Mouse (Mus musculus) liver, embryonic 15.5 days (tissue): ENCODE data around the gene Map3k7cl. TPM values are rescaled to one million over a fixed set of nuclear protein-coding genes. Genes with fewer than 3 reads are reported as not detected.

Experiments
- ATAC-seq: fragments of 200-750 bp; cut with Nextera tagmentation; 2 replicates; pipeline ENCODE4 v1.8.0; 2017; ENCODE audit warnings: moderate number of reproducible peaks, mild to moderate bottlenecking, moderate library complexity; ENCODE audit not compliant: insufficient read depth
- H3K27ac ChIP-seq: fragments of 300-500 bp; sonication (generic); replicated peaks from 2 replicates; pipeline ENCODE4 v1.5.1; 2015; ENCODE audit warnings: mild to moderate bottlenecking, inconsistent platforms
- H3K27me3 ChIP-seq: fragments of 300-500 bp; sonication (generic); 2 replicates; pipeline ENCODE4 v1.6.1; 2015; ENCODE audit warnings: mild to moderate bottlenecking, inconsistent platforms
- H3K36me3 ChIP-seq: fragments of 300-500 bp; sonication (generic); replicated peaks from 2 replicates; pipeline ENCODE4 v1.6.1; 2015; ENCODE audit warnings: moderate library complexity, mild to moderate bottlenecking, inconsistent platforms
- H3K4me1 ChIP-seq: fragments of 300-500 bp; sonication (generic); replicated peaks from 2 replicates; pipeline ENCODE4 v1.6.1; 2015; ENCODE audit warnings: inconsistent platforms
- H3K4me2 ChIP-seq: fragments of 300-500 bp; sonication (generic); 2 replicates; pipeline ENCODE4 v1.6.1; 2015; ENCODE audit warnings: moderate library complexity, mild to moderate bottlenecking, inconsistent platforms
- H3K4me3 ChIP-seq: fragments of 300-500 bp; sonication (generic); replicated peaks from 2 replicates; pipeline ENCODE4 v1.5.1; 2015; ENCODE audit warnings: mild to moderate bottlenecking, inconsistent platforms
- H3K9ac ChIP-seq: fragments of 300-500 bp; sonication (generic); 2 replicates; pipeline ENCODE4 v1.6.1; 2015; ENCODE audit warnings: moderate library complexity, mild to moderate bottlenecking, inconsistent platforms
- H3K9me3 ChIP-seq: fragments of 300-500 bp; sonication (generic); replicated peaks from 2 replicates; pipeline ENCODE4 v1.6.1; 2016; ENCODE audit warnings: inconsistent platforms
- WGBS: fragments of 180-500 bp; shearing (Covaris S2); methylation state at CpG from one replicate; pipeline ENCODE4 v1.1.7; 2015; ENCODE audit warnings: mixed read lengths; ENCODE audit not compliant: insufficient replicate concordance; 5-methylcytosine and 5-hydroxymethylcytosine counted together
- polyA plus RNA-seq: library from polyadenylated mRNA; unstranded; fragments of >200 nt; fragmentation: Nextera tagmentation; extraction: Ambion mirVana; gene quantifications from 2 replicates; pipeline ENCODE4 v1.2.1, GENCODE M21; 2015

The Map3k7cl gene
- not detected in 2 replicates for polyA plus RNA-seq

DNA sequence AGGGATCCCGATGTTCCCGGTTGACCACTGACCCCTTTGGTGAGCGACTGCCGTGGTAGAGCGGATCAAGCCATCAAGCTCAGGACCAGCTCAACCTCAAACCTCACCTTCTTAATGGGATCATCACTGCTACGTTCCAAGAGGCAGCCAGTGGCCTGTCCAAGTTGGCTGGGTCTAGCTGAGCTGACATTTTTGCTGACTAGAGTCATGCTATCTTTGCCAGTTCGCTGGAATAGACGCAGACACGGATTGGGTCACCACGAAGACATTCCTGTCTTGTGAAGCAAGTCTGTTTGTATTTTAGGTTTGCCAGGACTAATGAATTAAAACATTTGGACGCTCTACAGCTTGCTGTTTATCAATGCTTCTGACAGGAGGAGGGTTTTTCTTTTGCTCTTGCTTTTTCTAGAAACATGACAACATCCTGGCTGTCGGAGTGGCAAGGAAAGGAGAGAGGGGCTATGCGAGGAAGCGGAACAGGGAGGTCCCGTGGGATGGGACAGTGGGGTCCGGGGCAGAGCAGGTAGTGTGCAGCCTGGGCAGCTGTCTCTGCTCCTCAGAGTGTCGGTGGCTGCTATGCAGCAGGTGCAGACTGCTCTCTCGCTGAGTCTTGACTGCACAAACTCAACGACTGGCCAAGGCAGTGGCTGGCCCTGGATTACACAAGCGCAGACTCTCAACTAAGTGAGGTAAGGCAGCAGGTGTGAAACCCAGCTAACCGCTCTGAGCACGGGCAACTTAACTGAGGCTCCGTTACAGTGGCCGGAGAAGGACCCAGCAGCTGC is at the start of gene Map3k7cl:
Map3k7cl (plus strand) TSS at position 424 of the 785 bp plus-strand sequence.
- Histone ChIP-seq H3K27me3 (no peaks in the 10 kb centered on the region), H3K4me3 (no peak within 1 kb of the TSS), H3K36me3 (no peaks in the 10 kb centered on the region), H3K9me3 (no peaks in the 10 kb centered on the region), H3K27ac (no peak within 1 kb of the TSS), H3K4me2 (no peak within 1 kb of the TSS), H3K9ac (no peak within 1 kb of the TSS), H3K4me1 (no peaks in the 10 kb centered on the region)
- no peak for ATAC-seq
- 75% methylated on average over 24 of the region's 24 CpGs for WGBS

DNA sequence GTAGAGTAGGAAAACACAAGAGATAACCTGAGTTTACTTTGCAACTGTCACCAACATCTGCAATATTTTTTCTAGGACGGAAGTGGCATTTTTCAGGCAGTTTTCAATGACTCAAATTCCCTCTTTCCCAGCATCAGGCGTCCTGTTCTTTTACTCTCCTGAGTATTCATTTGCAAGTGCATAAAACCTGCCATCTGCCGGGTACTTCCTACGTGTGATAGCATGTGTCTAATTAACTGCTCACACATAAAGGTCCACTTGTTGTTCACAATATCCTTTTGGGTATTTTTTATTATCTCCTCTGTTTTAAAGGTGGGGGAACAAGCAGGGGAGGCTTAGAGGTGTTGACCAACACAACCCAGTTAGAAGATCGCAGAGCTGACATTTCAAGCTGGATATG is 41.4 kb upstream of the Map3k7cl start:
- 65% methylated on average over 5 of the region's 5 CpGs for WGBS

DNA sequence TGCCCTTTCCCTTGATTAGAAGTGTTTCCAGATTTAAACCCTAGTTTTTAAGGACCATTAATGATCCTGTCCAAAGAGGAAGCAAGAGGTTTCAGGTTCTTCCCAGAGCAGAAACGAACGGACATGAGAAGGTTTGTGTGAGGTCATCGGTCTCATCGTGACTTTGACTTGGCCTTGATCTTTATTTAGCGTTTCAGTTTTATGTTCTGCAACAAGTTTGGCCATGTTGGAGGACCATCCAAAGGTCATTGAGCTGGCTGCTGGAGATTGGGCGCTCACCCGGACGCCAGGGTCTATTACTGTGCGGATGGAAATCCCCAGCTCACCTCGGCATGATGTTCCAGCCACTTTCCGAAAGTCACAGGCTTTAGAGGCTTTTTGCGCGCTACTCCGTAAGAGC is 40.8 kb upstream of the Map3k7cl start:
- 79% methylated on average over 14 of the region's 14 CpGs for WGBS

More for the DNA sequence above, 41.4 kb upstream of the Map3k7cl start:
- no peaks in the 10 kb centered on the region for H3K9me3 ChIP-seq
- no peaks in the 10 kb centered on the region for H3K27me3 ChIP-seq
- H3K4me3 ChIP-seq = no peak overlapping the region
- H3K9ac ChIP-seq = no peak overlapping the region
- no peaks in the 10 kb centered on the region for H3K4me1 ChIP-seq
- H3K27ac ChIP-seq = no peak overlapping the region
- no peak overlapping the region for H3K4me2 ChIP-seq
- no peak for ATAC-seq
- H3K36me3 ChIP-seq = no peaks in the 10 kb centered on the region

DNA sequence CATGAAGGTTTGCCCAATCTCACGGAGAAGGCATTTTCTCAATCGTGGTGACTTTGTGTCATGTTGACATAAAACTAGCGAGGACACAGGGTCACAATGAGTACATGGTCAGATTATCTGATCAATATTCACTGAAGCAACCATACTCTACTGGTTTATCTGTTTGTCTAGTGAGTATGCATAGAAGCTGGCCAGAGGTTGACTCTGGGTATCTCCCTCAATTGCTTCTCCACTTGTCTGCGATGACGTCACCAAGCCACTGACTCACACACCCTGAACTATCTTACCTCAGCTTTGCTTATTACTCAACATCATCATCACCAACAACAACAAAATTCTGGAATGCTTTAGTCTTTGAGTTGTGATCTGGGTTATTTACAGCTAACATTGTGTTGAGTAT is 28.9 kb upstream of the Map3k7cl start:
- WGBS = 56% methylated on average over 5 of the region's 5 CpGs
- ATAC-seq = peak; percentile 79

More for the DNA sequence above, 40.8 kb upstream of the Map3k7cl start:
- H3K36me3 ChIP-seq = no peaks in the 10 kb centered on the region
- no peaks in the 10 kb centered on the region for H3K9me3 ChIP-seq
- no peak overlapping the region for H3K9ac ChIP-seq
- H3K4me1 ChIP-seq = no peaks in the 10 kb centered on the region
- no peaks in the 10 kb centered on the region for H3K27me3 ChIP-seq
- H3K27ac ChIP-seq = no peak overlapping the region
- H3K4me3 ChIP-seq = no peak overlapping the region
- no peak for ATAC-seq
- no peak overlapping the region for H3K4me2 ChIP-seq

DNA sequence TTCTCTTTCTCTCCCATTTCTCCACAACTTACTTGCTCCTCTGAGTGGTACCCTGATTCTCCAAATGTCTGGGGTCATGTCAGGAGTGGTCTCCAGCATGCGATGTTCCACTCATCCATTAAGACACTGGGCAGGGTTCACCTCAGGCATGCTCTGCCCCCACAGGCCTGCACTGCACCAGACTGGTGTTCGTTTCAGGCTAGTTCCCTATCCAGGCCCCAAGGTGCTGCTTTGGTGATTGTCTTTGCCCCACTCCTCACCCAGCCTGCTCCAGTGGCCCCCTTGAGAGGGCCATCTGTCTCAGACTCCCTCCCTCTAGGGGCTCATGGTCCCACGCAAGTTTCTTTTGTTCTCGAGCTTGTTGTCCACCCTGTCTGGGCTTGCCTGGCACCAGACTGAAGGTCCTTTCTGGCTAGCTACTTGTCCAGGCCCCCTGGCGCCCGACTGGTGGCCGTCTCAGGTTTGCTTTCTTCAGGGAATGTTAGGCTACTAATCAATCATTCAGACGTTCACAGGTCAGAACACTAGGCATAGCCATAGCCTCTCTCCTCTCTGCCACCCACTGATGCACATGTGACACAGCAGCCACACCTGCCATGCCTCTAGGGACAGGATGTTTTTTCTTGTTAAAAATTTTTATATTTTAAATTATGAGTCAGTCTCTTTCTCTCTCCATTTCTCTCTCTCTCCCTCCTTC is 25.4 kb upstream of the Map3k7cl start:
- no peak for ATAC-seq
- H3K36me3 ChIP-seq = no peaks in the 10 kb centered on the region
- H3K4me1 ChIP-seq = no peaks in the 10 kb centered on the region; the same call in 1 of the 2 replicates
- no peak overlapping the region for H3K4me3 ChIP-seq
- no peak overlapping the region for H3K9ac ChIP-seq
- WGBS = 44% methylated on average over 8 of the region's 8 CpGs
- no peak overlapping the region for H3K27ac ChIP-seq
- H3K4me2 ChIP-seq = no peak overlapping the region
- H3K27me3 ChIP-seq = no peaks in the 10 kb centered on the region
- no peaks in the 10 kb centered on the region for H3K9me3 ChIP-seq

More for the DNA sequence above, 28.9 kb upstream of the Map3k7cl start:
- no peaks in the 10 kb centered on the region for H3K36me3 ChIP-seq
- H3K4me3 ChIP-seq = no peak overlapping the region
- no peaks in the 10 kb centered on the region; the same call in 1 of the 2 replicates for H3K4me1 ChIP-seq
- no peak overlapping the region for H3K9ac ChIP-seq
- no peaks in the 10 kb centered on the region for H3K9me3 ChIP-seq
- no peaks in the 10 kb centered on the region for H3K27me3 ChIP-seq
- H3K27ac ChIP-seq = no peak overlapping the region
- no peak overlapping the region for H3K4me2 ChIP-seq

DNA sequence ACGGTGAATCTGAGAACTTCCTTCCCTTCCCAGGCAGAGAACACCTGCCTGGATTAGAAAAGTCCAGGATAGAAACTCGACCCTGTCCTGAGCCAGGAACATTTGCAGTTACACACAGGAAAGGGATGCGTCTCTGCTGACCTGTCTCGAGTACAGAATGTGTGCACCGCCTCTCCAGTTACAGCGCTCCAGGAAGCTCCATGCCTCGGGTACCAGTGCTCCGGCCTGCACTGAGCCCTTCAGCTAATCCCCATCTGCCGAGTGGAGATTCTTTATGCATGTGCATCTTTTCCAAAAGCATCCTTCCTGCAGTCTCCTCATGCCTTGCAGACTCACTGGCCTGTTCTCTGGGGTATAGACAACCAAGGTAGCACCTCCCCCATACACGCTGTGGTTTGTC is 24.4 kb upstream of the Map3k7cl start:
- no peak overlapping the region for H3K9ac ChIP-seq
- no peak overlapping the region for H3K4me2 ChIP-seq
- no peak overlapping the region for H3K4me3 ChIP-seq
- no peak for ATAC-seq
- no peak overlapping the region for H3K27ac ChIP-seq
- H3K4me1 ChIP-seq = no peaks in the 10 kb centered on the region; the same call in 1 of the 2 replicates
- no peaks in the 10 kb centered on the region for H3K9me3 ChIP-seq
- H3K27me3 ChIP-seq = no peaks in the 10 kb centered on the region
- H3K36me3 ChIP-seq = no peaks in the 10 kb centered on the region
- WGBS = 68% methylated on average over 10 of the region's 10 CpGs

DNA sequence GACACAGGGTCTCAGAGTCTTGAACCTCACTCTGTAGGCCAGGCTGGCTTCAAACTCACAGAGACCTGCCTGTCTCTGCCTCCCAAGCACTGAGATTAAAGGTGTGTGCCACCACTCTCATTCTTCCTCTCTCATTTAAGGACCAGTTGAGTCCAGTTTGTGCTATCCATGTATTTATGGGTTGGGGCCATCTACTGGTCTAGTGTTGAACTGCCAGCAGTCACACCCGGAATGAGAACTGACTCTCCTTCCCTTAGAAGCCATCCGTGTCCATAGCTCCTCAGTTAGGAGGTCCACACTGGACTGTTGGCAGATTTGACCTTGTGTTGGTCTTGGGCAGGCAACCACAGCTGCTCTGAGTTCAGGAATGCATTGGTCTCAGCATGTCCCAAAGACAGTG is 4.8 kb upstream of the Map3k7cl start:
- no peak overlapping the region for H3K4me2 ChIP-seq
- H3K9me3 ChIP-seq = no peaks in the 10 kb centered on the region
- H3K27ac ChIP-seq = no peak overlapping the region
- ATAC-seq = no peak
- no peaks in the 10 kb centered on the region for H3K27me3 ChIP-seq
- H3K4me1 ChIP-seq = no peaks in the 10 kb centered on the region
- 32% methylated on average over 2 of the region's 2 CpGs for WGBS
- no peak overlapping the region for H3K4me3 ChIP-seq
- H3K9ac ChIP-seq = no peak overlapping the region
- H3K36me3 ChIP-seq = no peaks in the 10 kb centered on the region

DNA sequence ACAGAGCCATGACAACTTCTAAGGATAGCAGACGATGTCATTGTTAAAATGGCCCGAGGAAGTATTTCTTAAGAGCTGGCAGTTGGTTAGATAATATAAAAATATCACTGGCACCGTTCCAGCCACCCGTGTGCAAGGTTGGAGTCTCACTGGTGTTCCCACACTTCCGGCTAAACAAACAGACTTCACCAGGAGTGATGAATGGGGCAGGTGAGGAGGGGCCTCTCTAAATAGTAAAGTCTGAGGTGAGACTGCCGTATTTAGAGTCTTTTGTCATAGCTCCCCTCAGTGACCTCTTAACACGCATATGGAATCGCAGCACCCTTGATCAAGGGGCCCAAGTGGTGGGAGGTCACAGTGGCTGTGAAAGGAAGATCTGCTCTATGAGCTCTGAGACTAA is 3.2 kb downstream of the Map3k7cl start:
- H3K4me2 ChIP-seq = no peak overlapping the region
- no peaks in the 10 kb centered on the region for H3K27me3 ChIP-seq
- ATAC-seq = no peak
- no peaks in the 10 kb centered on the region for H3K9me3 ChIP-seq
- no peak overlapping the region for H3K4me3 ChIP-seq
- no peak overlapping the region for H3K27ac ChIP-seq
- no peaks in the 10 kb centered on the region for H3K36me3 ChIP-seq
- H3K9ac ChIP-seq = no peak overlapping the region
- WGBS = 51% methylated on average over 8 of the region's 8 CpGs
- H3K4me1 ChIP-seq = no peaks in the 10 kb centered on the region

DNA sequence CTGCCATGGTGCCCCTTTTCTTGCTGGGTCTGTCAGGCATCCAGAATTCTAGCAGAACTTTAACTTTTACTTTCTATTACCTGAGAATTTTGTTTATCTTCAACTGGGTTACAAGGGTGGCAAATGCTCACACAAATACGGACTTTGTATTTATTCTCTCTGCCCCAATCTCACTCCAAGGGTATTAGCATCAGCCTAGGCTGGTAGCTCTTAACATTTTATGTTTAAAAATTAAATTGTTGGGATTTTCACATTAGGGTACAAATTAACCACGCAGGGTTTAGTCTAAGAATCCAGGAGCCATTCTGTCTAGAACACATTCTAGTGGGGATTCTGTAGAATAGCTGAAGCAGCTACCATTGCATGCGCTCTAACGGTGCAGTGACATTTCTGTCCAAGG is 8.4 kb downstream of the Map3k7cl start:
- Histone ChIP-seq H3K4me2 (no peak overlapping the region), H3K27ac (no peak overlapping the region), H3K27me3 (no peaks in the 10 kb centered on the region), H3K36me3 (no peaks in the 10 kb centered on the region), H3K4me1 (no peaks in the 10 kb centered on the region), H3K4me3 (no peak overlapping the region), H3K9ac (no peak overlapping the region), H3K9me3 (no peaks in the 10 kb centered on the region)
- ATAC-seq = no peak
- 70% methylated on average over 4 of the region's 4 CpGs for WGBS

DNA sequence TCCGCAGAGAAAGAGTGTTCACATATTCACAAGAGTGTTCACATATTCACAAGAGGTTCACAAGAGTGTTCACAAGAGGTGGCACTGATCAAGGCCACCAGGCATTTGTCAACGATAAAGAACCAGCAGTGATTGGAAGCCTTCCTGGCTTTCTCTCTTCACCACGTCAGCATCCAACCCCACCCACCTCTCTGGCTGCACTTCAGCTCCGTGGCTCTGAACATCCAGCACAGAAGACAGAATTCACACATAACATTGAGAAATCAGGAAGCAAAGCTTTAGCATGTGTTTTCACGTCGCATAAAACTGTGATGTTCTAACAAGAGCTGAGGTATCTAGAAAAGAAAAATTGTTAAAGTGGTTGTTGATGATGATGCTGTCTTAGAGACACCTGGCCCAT is 10.4 kb downstream of the Map3k7cl start:
- Histone ChIP-seq H3K4me1 (no peaks in the 10 kb centered on the region), H3K27me3 (no peaks in the 10 kb centered on the region), H3K4me3 (no peak overlapping the region), H3K36me3 (no peaks in the 10 kb centered on the region), H3K9ac (no peak overlapping the region), H3K27ac (no peak overlapping the region), H3K4me2 (no peak overlapping the region), H3K9me3 (no peaks in the 10 kb centered on the region)
- 60% methylated on average over 6 of the region's 6 CpGs for WGBS
- ATAC-seq = no peak

DNA sequence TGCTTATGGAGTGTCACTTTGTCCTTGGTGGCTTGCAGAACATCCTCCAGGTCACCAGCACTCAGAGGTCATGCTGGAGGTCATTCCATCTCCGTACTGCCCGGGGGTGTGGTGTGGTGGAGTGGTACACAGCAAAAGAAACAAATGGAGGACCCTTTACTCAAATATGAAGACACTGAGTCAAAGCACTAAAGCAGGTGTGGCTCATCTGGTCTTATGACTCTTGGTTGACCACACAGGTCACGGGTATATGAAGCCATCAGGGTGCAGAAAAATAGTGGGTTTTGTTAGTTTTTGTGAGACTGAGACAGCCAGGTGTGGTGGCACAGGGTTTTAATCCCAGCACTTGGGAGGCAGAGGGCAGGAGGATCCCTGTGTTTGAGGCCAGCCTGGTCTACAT is 11.4 kb downstream of the Map3k7cl start:
- H3K27ac ChIP-seq = no peak overlapping the region
- no peaks in the 10 kb centered on the region for H3K36me3 ChIP-seq
- no peaks in the 10 kb centered on the region for H3K27me3 ChIP-seq
- 57% methylated on average over 3 of the region's 3 CpGs for WGBS
- H3K4me1 ChIP-seq = no peaks in the 10 kb centered on the region
- H3K9me3 ChIP-seq = no peaks in the 10 kb centered on the region
- ATAC-seq = no peak
- no peak overlapping the region for H3K4me3 ChIP-seq
- H3K9ac ChIP-seq = no peak overlapping the region
- H3K4me2 ChIP-seq = no peak overlapping the region
